Mouse (Mus musculus) macrophage (primary cell): ENCODE results near the gene B3gnt2. TPM values are rescaled to one million over a fixed set of nuclear protein-coding genes. Genes with fewer than 3 reads are reported as not detected.

Source experiments
- H3K27ac ChIP-seq: fragments of 350-480 bp; formaldehyde crosslinking; 2 replicates; pipeline ENCODE4 v1.9.0; 2021
- H3K36me3 ChIP-seq: fragments of 350-480 bp; formaldehyde crosslinking; 2 replicates; pipeline ENCODE4 v1.9.0; 2021; ENCODE audit errors: inconsistent target
- H3K4me3 ChIP-seq: fragments of 350-480 bp; formaldehyde crosslinking; 2 replicates; pipeline ENCODE4 v1.9.0; 2021; ENCODE audit errors: inconsistent target
- H3K79me2 ChIP-seq: fragments of 350-480 bp; formaldehyde crosslinking; 2 replicates; pipeline ENCODE4 v1.9.0; 2021; ENCODE audit errors: inconsistent target
- WGBS: methylation state at CpG from one replicate; pipeline ENCODE4 v1.1.7; 2026; ENCODE audit warnings: inconsistent platforms; ENCODE audit not compliant: missing documents; 5-methylcytosine and 5-hydroxymethylcytosine counted together
- polyA plus RNA-seq: library from polyadenylated mRNA; stranded (reverse); fragments of 250-400 nt; gene quantifications from 3 replicates; pipeline ENCODE4 v1.2.4, GENCODE M21; 2018; ENCODE audit warnings: inconsistent platforms

The B3gnt2 gene
- polyA plus RNA-seq, 1 experiment from 2014 or later: 65.2 TPM

DNA sequence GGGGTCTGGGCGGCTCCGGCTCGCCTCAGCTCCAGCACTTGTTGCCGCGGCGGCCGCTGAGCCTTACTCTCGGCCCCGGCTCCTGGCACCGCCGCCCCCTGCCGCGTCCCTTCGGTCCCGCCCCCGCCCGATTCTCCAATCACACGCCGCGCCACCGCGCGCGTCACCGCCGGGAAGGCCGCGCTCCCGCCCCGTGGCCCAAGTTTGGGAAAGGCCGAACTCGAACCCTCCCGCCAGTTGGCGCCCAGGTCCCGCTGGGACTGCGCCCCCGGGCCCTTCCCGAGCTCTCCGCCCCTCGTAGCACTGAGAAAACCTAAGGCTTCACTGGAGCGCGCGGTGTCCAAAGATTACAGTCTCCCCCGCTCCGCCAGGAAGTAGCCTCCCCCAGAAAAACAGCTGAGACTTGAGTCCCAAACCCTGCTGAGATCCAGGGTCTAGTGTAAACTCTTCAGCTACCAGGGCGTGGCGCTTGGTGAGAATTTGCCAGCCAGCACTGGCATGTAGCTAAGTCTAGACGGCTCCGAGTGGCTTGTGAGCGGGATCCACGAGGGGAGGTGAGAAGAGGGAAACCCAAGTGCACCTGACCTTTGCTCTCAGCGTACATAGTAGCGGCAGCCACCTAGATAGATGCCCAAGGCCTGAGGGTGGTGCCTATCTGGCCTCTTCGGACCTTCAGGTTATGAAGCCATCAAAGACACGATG, 977 bp downstream of the B3gnt2 start:
- WGBS: under 1% methylated on average over 44 of the region's 55 CpGs
- peaks cover 50% of the 10 kb centered on the region for H3K79me2 ChIP-seq

DNA sequence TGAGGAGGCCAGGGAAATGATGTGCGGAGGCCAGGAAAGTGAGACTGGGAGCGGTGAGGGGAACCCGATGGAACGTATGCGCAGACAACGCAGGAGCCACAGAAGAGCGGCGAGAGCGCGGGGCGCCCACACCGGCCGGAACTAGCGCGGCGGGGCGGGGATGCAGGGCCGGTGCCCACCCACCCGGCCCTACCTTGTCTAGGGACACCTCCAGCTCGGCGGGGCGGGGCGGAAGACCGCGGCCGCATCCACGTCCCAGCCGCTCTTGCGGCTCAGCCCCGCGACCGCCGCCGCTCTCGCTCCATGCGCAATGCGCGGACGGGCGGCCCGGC, 1.5 kb downstream of the B3gnt2 start:
- Histone ChIP-seq H3K4me3 (peak overlapping the region; percentile 96), H3K27ac (peak overlapping the region; percentile 91), H3K36me3 (no peaks in the 10 kb centered on the region), H3K79me2 (peaks cover 55% of the 10 kb centered on the region)
- WGBS: 0% methylated on average over 31 of the region's 41 CpGs

More for the DNA sequence above, 977 bp downstream of the B3gnt2 start:
- Histone ChIP-seq H3K27ac (peak overlapping the region; percentile 96), H3K36me3 (no peaks in the 10 kb centered on the region), H3K4me3 (peak overlapping the region; percentile 64)

DNA sequence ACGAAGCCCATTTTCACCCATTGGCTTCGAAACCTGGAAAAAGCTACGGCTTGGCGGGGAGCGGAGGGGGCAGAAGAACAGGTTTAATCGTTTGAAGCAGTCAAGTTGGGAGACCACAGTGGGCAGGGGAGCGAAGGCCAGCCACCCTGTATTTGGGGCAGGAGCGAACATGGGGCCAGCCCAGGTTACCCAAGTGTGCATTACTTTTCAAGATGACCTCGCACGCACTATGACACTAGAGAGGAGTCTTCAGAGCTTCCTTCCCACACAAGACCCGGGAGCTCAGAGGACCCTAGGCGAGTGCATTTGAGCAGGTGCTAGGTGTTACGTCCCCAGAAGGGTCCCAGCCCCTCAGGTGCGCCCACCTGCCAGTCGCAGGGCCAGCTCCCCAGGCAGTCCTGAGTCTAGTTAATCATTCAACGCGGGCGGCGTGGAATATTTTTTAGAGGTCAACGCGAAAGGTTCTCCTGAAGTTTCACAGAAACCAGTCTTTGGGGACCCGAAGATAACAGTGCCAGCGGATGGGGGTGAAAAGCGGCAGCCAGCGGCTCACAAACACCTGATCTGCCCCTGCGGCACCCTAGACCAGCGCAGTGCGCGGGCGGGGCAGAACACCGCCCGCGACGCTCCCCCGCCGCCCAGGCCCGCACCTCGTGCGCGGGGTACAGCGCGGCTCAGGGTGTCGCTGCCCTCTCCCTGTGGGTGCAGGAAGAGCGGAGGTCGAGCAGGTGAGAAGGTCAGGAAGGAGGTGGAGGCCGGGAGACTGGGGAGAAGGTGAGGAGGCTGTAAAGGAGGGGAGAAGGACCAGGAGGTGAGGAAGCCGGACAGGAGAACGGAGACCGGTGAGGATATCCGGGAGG, 2.1 kb downstream of the B3gnt2 start:
- Histone ChIP-seq H3K27ac (peak overlapping the region; percentile 91), H3K4me3 (peak overlapping the region; percentile 96), H3K36me3 (no peaks in the 10 kb centered on the region), H3K79me2 (peaks cover 61% of the 10 kb centered on the region)
- WGBS: 0% methylated on average over 50 of the region's 50 CpGs

DNA sequence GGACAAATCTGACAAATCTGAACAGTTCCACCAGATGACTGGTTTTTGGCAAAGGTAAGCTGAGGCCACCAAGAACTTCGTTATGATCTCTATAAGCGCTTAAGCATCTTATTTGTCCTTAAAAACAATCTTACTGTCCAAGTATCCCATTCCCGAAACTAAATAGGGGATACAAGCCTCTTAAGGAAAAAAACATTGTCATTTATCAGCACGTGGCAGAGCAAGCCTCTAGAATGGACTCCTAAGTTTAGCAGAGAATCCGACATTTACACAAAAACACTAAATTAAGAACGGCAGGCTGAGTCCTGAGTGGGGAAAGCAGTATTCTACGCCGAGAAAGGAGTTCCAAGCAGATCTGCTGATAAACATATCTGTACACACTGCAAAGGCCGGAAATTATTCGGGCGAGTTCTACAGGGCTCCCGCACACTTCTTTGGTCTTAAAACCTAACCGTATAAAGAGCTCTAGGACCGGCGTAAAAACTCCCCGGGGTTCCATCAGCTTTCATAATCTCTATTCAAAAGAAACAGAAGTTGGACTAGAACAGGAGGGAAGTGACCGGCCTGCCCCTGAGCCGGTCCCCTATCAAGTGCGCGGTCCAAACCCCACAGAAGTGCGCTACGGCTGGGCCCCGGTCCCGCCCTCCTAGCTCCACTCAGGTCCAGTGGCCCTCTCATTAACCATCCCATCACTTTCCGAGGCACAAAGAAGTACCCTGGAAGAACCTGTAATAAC, 2.9 kb downstream of the B3gnt2 start:
- Histone ChIP-seq H3K4me3 (peak overlapping the region; percentile 96), H3K36me3 (no peaks in the 10 kb centered on the region), H3K79me2 (peaks cover 69% of the 10 kb centered on the region), H3K27ac (peak overlapping the region; percentile 91)
- 3% methylated on average over 25 of the region's 25 CpGs for whole genome bisulfite sequencing

DNA sequence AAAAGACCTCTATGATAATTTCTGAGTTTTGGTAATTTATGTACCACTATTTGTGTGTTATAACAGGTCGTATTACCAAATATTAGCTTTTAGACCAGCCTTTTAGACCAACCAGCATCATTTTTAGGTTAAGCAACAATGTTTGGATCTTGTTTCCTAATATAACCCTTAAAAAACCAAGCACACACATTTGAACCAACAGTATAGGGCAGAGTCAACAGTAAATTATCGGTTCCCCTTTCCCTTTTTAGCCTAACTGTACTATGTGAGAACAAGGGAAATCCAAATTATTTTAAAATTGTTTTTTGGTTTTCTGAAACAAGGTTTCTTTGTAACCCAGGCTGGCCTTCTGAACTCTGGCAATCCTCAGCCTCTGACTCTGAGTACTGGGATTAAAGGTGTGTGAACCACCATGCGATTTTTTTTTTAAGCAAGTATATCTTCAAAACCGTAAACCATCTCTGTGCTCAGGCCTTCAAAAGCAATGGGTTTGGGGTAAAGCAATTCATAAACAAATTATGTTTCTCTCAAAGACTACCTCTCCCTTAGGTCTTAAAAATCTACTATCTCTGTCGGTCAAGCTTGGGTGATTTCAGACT, 3.6 kb downstream of the B3gnt2 start:
- 6% methylated on average over 5 of the region's 5 CpGs for WGBS
- Histone ChIP-seq H3K79me2 (peaks cover 76% of the 10 kb centered on the region), H3K36me3 (no peaks in the 10 kb centered on the region), H3K4me3 (peak overlapping the region; percentile 96), H3K27ac (peak overlapping the region; percentile 91)

DNA sequence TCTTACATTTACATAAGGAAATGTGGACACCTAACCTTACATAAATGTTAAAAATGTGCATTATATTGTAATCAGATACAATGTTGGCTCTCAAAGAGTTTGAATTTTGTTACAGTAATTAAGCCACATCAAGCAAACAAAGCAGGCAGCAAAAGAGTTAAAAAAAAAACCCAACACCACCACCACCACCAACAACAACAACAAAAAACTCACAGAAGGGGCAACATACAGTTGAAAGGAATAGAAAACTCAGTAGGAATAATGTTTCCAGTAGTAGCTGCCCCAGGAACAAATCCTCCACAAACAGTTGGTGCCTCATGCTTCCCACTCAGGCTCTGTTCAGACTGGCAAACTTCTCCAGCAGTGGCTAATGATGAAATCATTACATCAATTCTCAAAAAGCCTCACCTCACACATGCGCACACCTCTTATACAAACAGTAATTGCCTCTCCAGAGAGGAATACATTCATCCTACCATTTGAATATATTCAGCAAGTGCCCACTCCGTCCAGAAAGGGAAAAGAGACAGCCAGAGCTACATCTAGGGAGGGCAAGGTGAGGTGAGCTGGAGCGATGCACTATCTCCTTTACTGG, 4.3 kb downstream of the B3gnt2 start:
- Histone ChIP-seq H3K4me3 (peak overlapping the region; percentile 96), H3K36me3 (no peaks in the 10 kb centered on the region), H3K27ac (peak overlapping the region; percentile 91), H3K79me2 (peaks cover 83% of the 10 kb centered on the region)
- WGBS: 0% methylated on average over 1 of the region's 3 CpGs

DNA sequence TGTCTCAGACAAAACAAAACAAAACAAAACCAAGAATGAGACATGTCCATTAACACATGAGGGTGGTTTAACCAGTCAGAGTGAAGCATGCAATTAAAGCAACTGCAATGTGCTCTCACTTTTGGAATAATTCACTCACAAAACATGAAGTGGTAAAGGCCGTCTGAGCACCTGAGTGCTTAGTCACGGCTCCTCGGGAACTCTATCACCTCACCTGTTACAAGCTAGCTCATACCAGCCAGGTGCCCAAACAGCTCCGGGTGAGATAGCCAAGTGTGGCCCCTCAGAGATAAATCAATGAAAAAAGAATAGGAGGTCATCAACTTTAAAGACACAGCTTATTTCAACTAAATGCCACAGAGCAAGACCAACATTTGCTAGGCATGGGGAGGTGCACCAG, 6.2 kb downstream of the B3gnt2 start:
- H3K79me2 ChIP-seq: peaks cover 97% of the 10 kb centered on the region
- no peak overlapping the region for H3K4me3 ChIP-seq
- WGBS: 42% methylated on average over 4 of the region's 4 CpGs
- H3K27ac ChIP-seq: peak overlapping the region; percentile 87
- H3K36me3 ChIP-seq: no peaks in the 10 kb centered on the region

DNA sequence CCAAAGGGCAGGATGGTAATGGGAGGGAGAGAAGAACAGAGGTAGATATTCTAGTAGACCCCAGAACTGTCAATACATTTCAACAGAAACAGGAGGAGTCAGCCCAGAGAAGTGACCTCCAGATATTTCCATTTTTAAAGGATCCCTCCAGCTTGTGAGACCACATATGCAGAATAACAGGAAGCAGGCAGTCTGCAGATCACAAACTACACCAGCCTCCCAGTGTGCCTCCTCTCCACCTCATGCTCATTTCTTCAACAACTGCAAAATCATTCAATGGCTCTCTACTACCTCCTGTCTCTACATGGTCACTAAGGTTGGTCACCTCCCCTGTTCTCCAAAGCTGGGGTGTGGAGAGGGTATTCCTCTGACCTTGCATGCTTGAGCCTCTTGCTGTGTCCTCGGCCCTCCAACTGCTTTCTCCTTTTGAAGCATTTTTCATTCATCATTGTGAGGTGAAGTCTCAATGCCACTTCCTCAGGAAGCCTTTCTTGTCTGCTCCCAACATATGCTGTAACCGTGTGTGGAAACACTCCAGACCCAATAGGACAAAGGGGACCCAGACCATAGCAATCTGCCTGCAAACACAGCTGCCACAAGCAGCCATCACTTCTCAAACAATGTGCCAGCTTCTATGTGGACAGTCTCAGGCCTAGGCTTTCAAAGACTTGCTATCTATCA, 7.1 kb downstream of the B3gnt2 start:
- Histone ChIP-seq H3K4me3 (no peak overlapping the region), H3K36me3 (no peaks in the 10 kb centered on the region)
- WGBS: 6% methylated on average over 2 of the region's 2 CpGs

DNA sequence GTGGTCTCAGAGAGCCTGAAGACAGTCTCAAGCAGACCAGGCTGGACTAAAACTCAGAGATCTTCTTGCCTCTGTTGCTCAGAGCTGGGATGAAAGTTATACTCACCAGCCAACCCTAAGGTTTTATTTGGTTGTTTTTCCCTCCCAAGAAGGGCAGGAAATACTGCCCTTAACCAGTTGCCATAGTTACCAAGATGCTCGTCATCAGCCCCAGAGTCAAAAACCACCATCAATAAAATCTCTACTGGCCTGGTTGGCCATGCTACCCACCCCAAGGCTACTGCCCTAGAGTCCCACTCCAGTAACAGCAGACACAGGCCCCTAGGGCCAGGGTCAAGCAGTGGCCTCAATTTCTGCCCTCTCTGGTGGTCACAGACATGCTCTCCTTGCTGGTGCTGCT, 8.3 kb downstream of the B3gnt2 start:
- H3K27ac ChIP-seq: peak overlapping the region; percentile 87
- H3K79me2 ChIP-seq: peaks cover 100% of the 10 kb centered on the region
- H3K4me3 ChIP-seq: no peak overlapping the region
- WGBS: 63% methylated on average over 1 of the region's 1 CpGs
- H3K36me3 ChIP-seq: no peaks in the 10 kb centered on the region

More for the DNA sequence above, 7.1 kb downstream of the B3gnt2 start:
- Histone ChIP-seq H3K79me2 (peaks cover 100% of the 10 kb centered on the region), H3K27ac (peak overlapping the region; percentile 87)

DNA sequence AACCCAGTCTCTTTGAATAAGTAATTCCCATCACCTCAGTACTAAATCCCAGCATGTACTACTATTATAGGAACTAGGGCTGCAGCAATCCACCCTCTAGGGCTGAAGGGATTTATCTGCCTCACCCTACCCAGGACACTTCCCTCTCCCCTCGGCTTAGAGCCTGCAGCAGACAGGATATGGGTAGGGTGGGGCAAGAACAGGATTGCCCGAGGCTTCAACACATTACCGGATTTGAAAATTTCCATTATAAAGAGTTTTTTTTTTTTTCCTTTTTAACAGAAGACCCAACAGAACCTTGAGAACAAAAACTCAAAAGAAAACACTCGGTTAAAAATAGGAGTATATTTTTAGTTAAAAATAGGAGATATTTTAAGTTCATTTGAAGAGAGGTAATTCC, 9.3 kb downstream of the B3gnt2 start:
- WGBS: 3% methylated on average over 4 of the region's 4 CpGs
- Histone ChIP-seq H3K36me3 (no peaks in the 10 kb centered on the region), H3K27ac (peak overlapping the region; percentile 87), H3K79me2 (peaks cover 100% of the 10 kb centered on the region), H3K4me3 (no peak overlapping the region)

DNA sequence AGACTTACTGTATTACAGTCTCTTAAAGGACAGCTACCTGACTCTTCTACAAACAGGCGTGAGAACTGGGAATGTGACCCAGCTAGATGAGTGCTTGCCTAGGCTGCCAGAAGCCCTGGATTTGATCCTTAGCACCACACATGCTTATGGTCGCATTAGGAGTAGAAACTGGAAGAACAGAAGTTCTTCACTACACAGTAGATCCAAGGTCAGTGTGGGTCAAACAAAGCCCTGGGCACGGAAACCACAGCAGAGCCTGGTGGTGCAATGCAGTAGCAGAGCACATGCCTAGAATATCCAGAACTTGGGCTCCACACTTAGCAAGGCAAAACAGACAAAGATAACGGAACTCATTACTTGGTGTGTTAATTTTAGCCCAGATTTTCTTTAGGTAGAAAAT, 10.7 kb downstream of the B3gnt2 start:
- WGBS: 17% methylated on average over 4 of the region's 4 CpGs
- Histone ChIP-seq H3K36me3 (no peaks in the 10 kb centered on the region), H3K4me3 (no peak overlapping the region), H3K79me2 (peaks cover 100% of the 10 kb centered on the region), H3K27ac (peak overlapping the region; percentile 87)

DNA sequence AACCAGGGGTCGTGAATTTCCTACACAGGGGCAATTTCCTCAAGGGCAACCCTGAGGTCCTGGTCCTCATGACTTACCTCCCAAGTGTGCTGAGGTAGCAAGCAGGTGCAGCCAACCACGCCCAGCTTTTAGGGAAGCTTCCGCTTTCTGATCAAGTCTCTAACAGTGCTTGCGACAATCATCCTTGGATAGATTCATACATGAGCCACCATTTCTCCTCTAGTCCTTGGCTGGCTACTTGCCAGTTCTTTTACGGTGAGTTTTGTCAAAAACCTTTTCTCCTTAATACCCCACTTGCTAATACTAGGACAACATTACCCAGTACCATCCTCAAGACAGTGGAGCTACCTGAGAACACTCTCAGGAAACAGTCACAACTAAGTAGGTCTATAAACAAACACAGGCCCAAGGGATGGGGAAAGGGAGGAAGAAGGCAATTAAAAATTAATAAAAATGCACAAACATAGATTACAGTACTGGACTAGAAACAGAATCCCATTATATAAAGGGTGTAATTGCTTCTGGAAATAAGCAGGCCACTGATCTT, 12.0 kb downstream of the B3gnt2 start:
- Histone ChIP-seq H3K36me3 (no peaks in the 10 kb centered on the region), H3K27ac (peak overlapping the region; percentile 87), H3K4me3 (no peak overlapping the region), H3K79me2 (peaks cover 100% of the 10 kb centered on the region)
- WGBS: 21% methylated on average over 5 of the region's 5 CpGs

DNA sequence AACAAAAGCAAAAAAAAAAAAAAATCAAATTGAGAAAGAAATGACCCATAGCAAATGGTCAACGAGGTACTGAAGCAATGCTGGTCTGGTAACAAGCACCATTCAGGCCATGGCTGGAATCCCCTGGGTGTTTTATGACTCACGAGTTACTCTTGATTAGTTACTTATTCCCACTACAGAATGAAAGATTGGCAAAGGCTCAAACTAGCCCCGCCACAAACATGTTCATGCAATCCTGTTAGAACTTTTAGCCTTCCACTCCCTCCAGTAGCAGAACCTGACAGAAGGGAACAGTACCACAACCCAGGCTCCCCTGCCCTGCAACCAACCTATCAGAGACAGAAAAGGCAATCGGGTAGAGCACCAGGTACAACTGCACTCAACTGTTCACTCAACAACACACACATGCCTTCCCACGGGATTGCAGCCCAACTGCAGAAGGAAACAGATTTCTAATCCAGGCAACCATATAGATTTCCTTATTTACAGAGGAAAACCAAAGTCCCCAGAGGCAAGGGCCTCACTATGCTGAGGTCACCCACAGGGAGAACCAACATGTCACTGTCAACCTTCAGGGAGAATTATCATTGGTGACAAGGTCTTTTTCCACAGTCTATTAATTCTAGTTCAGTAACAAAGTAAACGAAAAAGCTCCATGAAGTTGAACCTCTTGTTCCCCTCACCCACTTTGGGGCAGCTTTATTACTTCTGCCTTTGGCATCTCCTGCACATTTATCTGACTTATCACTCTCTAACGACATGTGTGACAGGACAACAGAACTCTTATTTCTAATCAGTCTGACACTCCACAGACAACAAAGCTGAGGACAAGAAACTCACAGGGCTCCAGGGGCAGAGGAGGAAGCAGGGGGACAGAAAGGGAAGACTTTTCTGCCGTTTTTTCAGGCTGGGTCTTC, 12.8 kb downstream of the B3gnt2 start:
- Histone ChIP-seq H3K27ac (peak overlapping the region; percentile 87), H3K4me3 (no peak overlapping the region), H3K36me3 (no peaks in the 10 kb centered on the region), H3K79me2 (peaks cover 100% of the 10 kb centered on the region)
- 40% methylated on average over 8 of the region's 8 CpGs for WGBS
